Mouse (Mus musculus) heart, postnatal 25 days (tissue): Measurements from ENCODE around the gene Lpar3. TPM values are rescaled to one million over a fixed set of nuclear protein-coding genes. Genes with fewer than 3 reads are reported as not detected.

ENCODE experiments used
- DNase-seq: peaks from one replicate; pipeline ENCODE4 v3.0.0; 2022; ENCODE audit warnings: low spot score
- intact Hi-C: fragments of 180-260 bp; cut with DNase I; formaldehyde crosslinking; loops from one replicate; pipeline ENCODE4 v1.15.1; 2025
- total RNA-seq, 2 experiments: library from RNA; stranded (reverse); gene quantifications; 2 replicates each; pipeline ENCODE4 v1.2.3; 2021

The Lpar3 gene
- under 1 TPM; 0.36 to 0.65 TPM for total RNA-seq

DNA sequence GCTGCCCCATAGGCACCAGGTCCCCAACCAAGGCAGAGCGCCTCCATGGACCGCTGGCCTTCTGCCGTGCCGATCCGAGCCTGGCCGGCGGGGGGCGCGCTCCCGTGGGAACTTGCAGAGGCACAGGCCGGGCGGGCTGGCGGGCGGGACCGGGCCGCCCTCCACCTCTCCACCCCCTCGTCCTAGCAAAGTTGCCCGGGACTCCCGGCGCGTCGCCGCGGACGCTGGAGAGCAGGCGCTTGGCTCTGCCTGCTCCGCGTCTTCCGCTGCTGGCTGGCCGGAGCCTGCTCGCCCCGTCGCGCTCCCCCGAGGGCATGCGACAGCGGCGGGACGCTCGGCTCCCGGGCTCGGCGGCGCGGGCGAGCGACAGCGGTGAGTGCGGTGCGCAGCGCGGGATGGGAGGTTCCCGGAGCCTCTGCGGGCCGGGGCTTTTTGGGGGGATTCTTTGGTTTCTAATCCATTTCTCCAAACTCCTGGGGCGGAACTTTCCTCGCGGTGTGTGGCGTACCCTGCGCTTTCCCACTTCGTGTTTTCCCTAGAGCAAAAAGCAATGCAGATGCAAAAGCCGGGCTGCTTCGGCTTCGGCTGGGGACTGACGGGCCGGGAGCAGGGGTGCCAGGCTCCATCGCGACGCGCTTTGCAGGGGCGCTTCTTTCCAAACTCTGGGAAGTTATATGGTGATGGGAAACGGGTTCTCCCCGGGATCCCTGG, at the start of gene Lpar3:
TSS of gene Lpar3 (plus strand) at position 188 of the 711 bp plus-strand sequence.
- intact Hi-C loops: no loop called here
- peak; percentile 33 for DNase-seq

DNA sequence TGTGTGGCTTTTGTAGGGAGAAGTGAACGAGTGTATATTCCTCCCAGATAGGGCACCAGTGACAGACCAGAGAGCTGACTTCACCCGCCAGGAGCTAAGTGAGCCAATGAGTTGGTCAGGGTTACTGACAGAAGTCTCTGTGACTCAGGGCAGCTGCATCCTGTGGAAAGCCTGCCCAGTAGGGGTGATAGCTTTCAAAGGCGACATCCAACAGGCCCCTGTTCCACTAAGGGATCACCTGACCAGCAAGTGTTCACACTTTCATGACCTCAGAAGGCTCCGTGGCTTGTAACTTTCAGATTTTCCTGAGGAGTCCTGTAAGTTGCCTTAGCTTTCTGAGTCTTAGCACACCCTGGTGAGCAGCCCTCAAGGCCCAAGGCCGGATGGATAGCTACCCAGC, 47.7 kb upstream of the Lpar3 start:
- intact Hi-C loops: loop anchor here (10.0 kb wide), 1 partner anchor 68 kb away; the partner anchor contains the start of gene Wdr63
- DNase-seq: no peak

DNA sequence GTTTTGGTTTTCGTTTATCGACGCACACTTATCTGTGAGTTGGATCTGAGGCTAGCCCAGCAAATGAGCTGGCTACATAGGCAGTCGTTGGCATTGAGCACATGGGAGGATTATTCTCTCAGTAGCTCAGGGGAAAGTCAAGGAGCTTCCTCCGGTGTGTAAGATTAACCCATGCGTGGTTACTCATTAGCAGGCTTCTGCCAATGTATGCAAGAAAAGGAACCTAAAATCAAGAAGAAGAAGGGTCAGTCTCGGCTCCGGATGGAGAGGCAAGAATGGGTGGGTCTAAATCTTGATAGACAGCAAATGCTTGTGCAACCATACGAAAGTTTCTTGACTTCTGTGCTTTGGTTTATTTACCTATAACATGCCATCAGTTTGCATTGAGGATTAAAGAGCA, 46.5 kb upstream of the Lpar3 start:
- intact Hi-C loops: loop anchor here (10.0 kb wide), 1 partner anchor 69 kb away; the partner anchor contains the start of gene Wdr63
- no peak for DNase-seq

DNA sequence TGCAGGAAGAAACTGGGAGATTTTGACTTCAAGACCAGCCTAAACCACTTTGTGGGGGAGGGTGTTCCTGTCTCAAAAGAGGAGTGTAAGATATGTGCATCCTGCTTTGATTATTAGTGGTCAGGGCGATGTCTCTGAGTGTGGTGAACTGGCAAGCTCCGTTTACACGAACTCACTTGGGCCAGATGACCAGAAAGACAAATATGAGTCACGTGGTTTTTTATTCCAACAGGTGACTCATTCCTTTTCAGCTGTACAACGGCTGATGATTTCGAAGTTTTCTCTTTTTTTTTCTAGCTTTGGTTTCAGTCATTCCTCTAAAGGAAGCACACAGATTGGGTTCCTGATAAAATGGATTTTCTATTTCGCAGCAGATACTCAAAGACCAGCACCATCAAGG, 43.5 kb upstream of the Lpar3 start:
- DNase-seq: no peak
- intact Hi-C loops: loop anchor here (2.0 to 10.0 kb wide), 2 partner anchors 72 to 236 kb away; partner anchors contain the start of gene Wdr63

DNA sequence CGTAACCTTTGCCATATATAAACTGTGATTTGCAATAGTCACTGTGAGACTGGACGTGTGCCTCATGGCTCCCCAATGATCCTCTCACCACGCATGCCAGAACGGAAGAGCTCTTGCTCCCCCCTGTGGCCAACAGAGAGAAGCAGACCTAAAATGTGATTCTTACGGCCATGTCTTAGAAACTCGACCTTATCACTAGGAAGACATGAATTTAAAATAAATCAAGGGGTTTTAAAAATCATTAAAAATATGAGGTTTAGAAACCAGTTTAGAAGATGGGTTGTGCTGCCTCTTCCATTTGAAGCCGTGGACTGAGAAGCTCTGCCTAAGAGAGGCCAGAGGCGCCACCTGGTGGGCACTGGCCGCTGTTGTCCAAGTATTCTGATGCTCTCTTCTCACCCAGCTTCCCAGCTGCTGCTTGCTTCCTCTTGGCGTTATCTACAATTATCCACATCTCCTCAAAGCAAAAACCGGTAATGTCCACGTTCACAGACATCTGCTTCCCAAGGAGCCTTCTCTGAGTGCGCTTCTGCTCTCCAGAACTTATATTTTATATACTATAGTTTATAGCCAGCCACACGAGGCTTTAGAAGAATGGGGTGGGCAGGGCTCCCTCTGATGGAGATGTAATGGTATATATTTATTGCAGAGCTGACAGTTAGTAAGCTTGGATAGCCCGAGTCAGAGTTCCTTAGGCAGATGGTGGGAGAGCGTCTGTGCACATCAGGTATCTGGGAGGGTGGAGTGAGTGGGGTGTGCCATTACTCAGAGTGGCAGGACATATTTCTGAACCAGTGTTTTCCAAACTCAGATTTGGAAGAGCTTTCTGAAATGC, 42.8 kb upstream of the Lpar3 start:
- intact Hi-C loops: loop anchor here (1.0 to 10.0 kb wide), 3 partner anchors 73 to 237 kb away; partner anchors contain the start of gene Wdr63
- peak; percentile 8 for DNase-seq

DNA sequence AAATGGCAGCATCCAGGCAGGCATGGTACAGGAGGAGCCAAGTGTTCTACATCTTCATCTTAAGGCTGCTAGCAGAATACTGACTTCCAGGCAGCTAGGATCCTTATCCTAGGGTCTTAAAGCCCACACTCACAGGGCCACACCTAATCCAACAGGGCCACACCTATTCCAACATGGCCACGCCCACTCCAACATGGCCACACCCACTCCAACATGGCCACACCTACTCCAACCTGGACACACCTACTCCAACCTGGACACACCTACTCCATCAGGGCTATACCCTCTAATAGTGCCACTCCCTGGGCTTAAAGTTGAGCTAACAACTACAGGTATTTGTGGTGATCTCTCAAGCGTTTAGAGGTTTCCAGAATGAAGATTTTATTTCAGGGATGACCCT, 40.4 kb upstream of the Lpar3 start:
- DNase-seq: no peak
- intact Hi-C loops: loop anchor here (10.0 kb wide), 1 partner anchor 734 kb away; no protein-coding TSS in a partner anchor

DNA sequence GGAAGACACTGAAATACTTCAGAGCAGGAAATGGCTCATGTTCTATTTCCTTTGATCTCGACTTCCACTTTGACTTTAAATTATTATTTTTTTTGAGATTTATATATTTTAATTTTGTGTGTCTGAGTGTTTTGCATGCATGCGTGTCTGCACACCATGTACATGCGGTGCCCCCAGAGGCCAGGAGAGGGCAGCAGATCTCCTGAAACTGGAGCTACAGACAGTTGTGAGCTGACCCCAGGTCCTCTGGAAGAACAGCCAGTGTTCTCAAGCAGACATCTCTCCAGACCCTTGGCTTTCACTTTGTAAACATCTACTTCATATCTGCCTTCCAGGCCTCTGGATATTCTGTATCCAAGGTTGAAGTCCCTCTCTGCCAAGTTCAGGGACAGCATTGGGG, 39.8 kb upstream of the Lpar3 start:
- intact Hi-C loops: loop anchor here (10.0 kb wide), 1 partner anchor 734 kb away; no protein-coding TSS in a partner anchor

DNA sequence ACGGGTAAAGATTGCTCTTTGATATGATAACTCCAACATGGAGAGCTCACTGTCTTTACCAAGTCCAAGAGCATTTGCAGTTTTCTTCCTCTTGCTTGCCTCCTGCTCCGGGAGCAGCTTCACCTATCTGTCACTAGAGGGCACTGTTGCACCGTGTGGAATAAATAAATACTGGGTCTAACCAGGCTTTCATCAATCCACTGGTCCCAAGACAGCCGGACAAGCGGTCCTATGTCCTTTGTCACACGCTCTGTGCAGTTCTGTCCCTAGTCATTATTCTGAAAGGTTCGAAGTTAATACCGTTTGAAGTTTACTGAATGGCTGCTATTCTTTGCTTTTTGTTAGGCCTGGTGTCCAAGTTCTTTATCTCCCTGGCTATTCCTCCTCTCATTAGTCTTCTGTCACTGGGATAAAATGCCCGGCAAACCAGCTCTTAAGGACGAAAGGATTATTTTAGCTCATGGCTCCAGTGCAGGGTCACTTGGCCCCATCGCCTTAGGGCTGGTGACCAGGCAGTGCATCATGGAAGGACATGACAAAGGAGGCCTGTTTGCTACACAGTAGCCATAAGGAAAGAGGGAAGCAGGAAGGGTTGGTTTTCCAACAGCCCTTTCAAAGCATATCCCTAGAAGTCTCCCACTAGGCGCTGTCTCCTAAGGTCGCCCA, 35.6 kb upstream of the Lpar3 start:
- intact Hi-C loops: loop anchor here (2.0 to 10.0 kb wide), 4 partner anchors 142 to 762 kb away; no protein-coding TSS in a partner anchor

More for the DNA sequence above, 39.8 kb upstream of the Lpar3 start:
- no peak for DNase-seq

DNA sequence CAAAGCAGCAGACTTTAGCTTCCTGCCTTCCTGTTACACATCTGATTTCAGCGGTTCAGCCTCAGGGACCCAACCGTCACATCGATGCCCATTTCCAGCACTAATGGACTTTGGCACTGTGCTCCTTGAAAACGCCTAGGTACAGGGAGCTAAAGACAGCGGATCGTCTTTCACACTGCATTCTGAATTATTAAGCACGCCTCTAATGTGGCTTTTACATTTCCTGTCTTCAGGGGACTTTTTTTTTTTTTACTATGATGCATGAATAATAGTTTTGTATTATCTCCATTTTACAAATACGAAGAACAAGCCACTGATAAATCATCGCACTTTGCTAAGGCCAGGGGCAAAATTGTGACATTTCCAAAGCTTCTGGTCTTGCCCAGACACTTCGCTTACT, 34.7 kb upstream of the Lpar3 start:
- no peak for DNase-seq
- intact Hi-C loops: loop anchor here (5.0 to 10.0 kb wide), 3 partner anchors 141 to 761 kb away; no protein-coding TSS in a partner anchor

More for the DNA sequence above, 35.6 kb upstream of the Lpar3 start:
- DNase-seq: peak; percentile 28

DNA sequence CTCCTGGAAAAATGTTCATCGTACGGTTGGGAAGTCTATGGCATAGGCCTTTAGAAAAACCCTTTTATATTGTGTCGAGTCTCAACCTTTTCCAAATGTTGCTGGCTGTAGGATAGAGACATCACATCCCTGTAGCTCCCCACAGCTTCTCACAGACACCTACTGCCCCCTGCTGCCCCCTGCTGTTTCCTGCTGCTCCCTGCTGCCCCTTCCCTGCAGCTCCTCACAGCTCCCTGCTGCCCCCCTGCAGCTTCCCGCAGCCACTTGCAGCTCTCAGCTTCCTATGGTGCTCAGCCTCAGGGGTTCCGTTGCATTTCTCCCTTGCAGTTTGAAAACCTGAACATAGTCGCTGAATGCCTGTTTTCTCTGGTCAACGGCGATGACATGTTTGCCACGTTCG, 30.8 kb upstream of the Lpar3 start:
- intact Hi-C loops: loop anchor here (5.0 to 10.0 kb wide), 3 partner anchors 137 to 757 kb away; no protein-coding TSS in a partner anchor
- no peak for DNase-seq

DNA sequence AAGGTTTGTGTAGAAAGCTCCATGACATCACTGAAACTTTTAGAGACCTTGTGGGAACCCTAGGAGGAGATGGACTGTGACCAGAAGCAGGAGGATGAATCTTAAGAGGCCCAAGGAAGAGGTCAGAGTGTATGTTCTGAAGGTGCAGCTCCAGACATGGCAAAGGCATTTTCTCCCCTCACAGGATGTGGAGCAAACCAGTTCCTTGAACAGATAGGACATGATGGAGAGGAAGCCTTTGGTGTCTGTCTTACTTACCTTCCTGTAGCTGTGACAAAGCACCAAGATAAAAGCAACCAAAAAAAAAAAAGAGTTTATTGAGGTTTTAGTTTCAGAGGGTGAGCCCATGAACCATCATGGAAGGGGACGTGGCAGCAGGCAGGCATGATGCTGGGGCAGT, 28.3 kb upstream of the Lpar3 start:
- DNase-seq: no peak

DNA sequence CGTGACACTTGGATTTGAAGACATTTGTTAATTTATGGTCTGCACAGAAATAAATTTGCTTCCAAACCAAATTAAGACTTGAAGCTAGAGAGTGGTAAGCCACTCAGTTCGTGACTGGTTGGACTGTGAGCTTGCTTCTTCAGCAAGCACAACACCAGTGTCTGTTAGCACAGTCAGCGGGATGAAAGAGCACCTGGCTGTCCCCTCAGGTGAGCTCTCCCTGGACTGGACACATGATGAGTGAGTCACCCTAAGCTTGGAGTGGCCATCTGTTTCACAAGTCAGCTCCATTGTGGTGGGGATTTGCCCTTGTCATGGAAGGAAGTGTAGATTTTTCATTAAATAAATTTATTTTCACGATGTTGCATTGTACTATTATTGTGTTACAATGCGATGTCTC, 25.6 kb upstream of the Lpar3 start:
- intact Hi-C loops: no loop called here
- DNase-seq: no peak

More for the DNA sequence above, 28.3 kb upstream of the Lpar3 start:
- intact Hi-C loops: no loop called here

DNA sequence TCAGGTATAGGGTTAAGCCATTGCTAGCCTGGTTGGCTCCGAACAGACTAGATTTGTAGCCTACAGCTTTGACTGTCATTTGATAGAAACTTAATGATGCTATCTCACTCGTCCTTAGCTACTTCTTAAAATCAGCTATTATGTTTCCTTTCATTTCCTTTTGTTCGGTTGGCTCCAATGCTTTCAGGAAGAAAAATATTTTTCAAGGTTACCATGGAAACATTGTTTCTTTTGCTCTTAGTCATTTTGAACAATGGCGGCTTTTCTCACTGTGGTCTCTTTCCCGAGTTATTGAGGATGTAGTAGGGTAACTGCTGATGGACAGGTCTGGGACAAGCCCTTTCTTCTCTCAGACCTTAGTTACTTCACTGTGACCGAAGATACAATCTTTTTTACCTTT, 24.5 kb upstream of the Lpar3 start:
- DNase-seq: no peak
- intact Hi-C loops: no loop called here

DNA sequence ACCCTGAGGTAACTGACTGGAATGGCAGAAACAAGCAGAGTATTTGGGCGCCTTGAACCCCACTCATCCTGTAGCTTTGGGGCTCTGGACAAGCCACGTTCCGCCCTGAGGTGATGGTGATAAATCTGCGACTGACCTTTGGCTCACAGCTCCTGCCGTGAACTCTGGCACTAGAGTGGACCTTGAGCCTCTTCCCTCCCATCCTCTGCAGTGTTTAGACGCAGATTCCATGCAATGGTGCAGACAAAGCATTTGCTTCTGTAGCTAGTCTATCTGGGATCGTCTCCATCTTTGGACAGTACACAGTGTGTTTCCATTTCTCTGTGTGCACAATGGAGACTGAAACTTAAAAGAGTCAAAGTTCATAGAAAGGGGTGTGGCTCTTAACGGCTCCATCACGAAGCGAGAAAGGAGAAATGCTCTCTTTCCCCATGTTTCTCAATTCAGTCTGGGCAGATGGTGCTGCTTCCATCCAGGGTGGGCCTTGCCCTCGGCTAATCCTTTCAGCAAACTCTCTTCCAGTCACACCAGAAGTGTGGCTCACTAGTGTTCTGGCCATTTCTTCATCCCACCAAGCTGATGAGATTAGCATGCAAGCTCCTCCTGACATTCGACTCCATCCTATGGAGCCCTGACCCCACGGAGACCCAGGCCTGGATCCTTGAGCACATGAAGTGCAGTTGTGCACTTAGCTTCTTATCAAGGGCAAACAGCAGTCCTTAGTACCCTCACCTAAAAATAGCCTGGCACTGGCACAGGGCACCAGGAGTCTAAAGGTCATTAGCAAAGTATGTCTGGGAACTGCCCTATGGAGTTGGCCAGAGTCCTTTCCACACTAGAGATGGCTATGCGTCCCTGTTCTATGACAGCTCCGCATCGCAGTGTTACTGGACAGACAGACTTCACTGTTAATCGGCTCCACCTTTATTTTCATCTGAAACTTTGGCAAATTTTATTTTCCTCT, 23.7 kb upstream of the Lpar3 start:
- no peak for DNase-seq
- intact Hi-C loops: no loop called here

DNA sequence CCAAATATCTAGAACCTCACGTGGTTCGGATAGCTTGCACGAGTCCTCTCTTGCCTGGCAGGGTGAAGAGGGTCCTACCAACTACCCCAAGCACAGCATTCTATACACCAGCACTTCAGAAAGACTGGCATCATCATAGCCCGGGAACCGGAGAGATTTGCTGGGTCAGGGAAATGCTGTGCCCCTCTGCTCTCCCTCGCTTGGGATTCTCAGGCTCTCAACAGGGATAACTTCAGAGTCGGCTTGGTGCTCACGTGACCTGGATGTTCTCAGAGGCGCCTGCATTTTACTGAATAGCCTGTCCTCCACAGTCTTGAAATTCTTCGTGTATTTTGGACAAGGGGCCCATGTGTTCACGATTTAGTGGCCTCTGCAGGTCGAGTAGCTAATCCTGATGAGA, 23.0 kb upstream of the Lpar3 start:
- intact Hi-C loops: no loop called here
- no peak for DNase-seq

DNA sequence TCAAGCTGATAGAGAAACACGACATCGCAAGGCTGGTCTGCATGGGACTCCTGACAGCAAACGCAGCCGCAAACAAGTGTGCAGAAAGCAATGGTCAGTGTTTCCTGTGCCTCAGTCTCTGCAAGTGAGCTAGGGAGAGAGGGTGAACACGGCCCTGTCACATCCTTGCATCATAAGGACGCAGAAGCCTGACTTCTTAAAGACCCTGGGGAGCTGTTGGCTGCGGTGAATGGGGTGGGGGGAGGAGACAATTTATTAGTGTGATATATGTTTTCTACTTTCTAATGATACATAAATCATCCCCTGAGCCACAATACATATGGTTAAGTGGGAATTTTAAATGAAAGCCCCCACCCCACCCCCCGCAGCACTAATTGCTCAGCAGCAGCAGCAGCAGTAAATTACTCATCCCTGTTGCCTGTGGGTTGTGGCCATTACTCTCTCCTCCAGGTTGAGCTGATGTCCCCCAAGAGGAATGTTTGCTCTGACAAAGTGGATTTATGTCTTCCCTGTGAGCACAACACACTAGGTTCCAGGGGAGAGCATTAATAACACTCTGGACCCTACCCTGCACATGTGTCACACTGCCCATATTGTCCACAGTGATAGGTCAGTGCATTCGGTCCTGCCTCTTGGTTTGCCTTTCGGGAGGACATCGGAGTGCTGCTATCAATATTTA, 21.8 kb upstream of the Lpar3 start:
- no peak for DNase-seq
- intact Hi-C loops: no loop called here

DNA sequence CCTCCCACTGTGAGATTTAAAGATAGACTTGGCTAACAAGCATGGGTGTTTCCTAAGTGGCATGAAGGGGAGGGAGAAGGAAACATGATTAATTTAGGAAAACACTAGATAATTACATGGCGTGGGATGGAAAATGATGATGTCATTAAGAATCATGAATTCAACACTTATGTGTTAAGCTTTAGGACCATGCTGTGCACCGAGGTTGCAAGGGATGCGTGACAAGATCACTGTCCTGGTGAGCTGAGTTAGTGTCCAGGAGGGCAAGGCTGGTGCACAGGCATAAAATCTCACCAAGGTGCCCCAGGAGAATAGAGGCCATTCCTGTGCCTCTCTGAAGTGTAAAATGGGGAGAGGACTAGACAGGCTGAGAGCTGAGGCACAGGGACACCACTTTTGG, 21.3 kb upstream of the Lpar3 start:
- no peak for DNase-seq
- intact Hi-C loops: no loop called here

DNA sequence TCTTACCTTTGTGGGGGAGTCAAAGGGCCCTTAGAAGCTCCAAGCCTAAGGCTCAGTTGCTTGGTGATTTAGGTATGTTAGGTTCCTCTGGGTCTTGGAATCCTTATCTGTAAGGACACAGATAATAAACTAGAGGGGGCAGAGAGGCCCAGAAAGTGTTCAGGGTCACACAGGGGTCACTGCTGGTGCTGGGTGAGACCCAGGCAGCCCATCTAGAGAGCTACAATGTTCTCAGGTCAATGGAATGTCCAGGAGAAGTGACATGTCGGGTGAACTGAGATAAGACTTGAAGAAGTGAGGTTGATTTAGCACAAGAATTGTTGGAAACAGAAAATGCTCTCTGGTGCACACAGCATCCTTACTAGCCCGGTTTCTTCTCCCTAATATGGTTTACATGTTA, 16.4 kb upstream of the Lpar3 start:
- DNase-seq: no peak
- intact Hi-C loops: no loop called here
